Mouse (Mus musculus) cerebellum, postnatal 4 days (tissue): Measurements from ENCODE around the gene Tas2r144.

Source experiments
- DNase-seq, 2 experiments: peaks; one replicate each; pipeline ENCODE4 v3.0.0; 2022; ENCODE audit warnings: low spot score in 2 of 2, mixed read lengths in 1 of 2

The Tas2r144 gene

DNA sequence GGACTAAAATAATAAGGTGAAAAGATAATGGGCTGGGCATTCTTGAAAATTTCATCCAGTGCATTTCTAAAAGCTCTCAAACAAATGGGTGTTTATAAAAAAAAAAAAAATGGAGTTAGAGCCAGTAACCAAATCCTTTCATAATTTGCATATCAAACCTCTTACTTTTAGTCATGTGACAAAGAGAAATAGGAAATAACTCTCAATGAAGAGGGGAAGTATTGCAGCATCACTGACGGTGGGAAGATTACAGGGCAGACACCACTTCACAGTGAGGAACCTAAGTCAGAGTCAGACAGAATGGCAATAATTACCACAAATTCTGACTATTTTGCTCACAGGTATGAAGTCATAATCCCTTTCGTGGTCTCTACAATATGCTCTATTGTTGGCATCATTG, at the start of gene Tas2r144:
Gene Tas2r144, plus strand, starts transcription at position 301 of the 400 bp plus-strand sequence.
- no peak for DNase-seq

DNA sequence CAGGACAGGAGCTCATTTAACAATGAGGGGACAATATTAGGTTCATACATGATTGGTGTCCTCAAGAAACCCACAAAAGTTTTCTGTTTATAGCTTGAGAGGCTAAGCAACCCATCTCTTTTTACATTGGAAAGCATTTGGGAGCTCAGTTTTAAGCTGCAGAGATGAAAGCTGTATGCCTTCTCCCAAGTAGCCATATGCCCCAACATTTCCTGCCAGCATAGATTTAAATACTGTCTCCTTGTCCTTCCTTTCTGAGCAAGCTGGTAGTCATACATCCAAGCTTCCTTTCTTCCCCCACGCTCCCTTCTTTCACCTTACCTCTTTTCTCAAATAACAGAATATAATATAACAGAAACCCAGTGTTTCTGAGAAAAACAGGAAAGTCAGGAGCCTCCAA, 32.7 kb upstream of the Tas2r144 start:
- DNase-seq: no peak

DNA sequence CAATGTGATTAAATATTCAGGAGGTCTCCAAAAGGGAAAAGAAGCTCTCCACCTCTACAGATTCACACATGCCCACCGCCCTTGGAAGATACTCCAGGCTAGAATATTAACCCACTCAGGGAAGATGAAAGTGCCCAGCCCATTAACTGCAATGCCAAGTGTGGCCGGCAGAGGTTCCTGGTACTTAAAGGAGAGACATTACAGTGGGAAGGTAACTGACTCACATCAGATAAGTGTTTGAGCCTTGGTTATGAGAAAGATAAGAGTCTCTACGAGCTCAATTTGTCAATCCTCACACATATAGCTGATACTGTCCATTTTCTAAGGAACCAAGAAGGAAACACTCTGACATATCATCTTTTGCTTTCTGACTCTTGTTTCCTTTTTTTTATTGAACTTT, 28.9 kb upstream of the Tas2r144 start:
- no peak for DNase-seq

DNA sequence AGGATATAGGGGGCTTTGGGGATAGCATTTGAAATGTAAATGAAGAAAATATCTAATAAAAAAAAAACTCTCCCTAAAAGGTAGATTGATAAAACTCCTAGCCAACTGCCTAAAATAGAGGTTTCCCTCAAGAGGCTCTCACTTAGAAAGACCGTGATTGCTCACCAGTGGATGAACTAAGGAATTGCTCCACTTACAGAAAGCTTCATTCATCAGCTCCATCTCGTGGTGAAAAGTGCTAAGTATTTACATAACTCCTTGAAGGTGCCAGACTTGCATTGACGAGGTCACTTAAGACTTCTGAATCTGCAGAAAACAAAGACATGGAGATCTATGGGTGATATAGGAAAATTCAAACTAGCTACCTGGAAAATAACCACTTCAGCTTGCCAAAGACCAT, 17.4 kb upstream of the Tas2r144 start:
- no peak for DNase-seq

DNA sequence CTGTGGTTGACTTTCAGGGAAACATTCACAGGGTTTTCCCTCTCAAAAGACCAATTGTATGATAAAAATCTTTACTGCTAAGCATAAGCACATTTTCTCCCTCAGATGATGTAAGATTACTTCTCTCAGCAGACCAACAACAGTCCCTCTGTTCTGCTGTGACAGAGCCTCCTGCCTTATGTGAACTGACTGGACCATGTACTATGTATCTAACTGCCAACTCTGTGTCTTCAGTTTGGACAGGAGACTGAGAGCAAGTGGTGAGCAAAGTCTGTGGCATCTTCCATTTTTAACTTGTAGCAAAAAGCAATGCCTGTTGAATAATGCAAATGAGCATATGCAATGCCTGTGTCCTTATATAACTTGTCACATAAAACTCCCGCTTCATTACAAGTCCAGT, 15.6 kb upstream of the Tas2r144 start:
- DNase-seq: no peak

DNA sequence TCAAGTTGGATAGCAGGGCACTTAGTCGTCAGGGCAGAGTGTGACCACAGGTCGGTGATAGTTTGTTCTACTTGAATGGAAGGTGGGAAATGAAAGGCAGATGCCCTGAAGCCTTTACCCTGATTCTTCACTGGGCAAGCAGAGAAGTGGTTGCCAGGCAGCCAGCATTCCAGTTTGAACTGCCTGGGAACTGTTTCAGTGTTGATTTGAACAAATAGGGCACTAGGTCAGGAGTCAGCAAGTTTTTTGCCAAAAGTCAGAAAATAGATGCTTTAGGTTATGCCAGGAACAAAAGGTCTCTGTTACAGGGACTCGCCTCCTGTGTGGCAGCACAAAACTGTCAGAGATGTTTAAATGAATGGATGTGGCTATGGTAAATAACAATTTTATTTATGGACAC, 7.2 kb downstream of the Tas2r144 start:
- peak in 1 of 2 experiments; percentile 3 for DNase-seq

DNA sequence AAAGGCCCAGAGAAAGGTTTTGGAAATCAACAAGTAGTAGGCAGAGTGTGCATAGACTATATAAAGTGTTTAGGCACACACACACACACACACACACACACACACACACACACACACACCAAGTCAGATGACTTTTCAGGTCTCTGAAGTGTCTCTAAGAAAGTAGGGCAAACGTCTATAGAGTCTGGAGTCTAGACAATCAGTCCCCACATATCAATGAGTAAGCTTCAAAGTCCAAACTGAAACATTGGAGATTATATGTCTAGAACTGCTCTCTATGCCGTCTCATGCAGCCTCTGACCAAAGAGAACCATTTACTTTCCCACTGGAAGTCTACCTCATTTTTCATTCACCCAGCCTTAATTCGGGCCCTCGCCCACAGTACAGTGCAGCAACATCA, 9.9 kb downstream of the Tas2r144 start:
- no peak for DNase-seq

DNA sequence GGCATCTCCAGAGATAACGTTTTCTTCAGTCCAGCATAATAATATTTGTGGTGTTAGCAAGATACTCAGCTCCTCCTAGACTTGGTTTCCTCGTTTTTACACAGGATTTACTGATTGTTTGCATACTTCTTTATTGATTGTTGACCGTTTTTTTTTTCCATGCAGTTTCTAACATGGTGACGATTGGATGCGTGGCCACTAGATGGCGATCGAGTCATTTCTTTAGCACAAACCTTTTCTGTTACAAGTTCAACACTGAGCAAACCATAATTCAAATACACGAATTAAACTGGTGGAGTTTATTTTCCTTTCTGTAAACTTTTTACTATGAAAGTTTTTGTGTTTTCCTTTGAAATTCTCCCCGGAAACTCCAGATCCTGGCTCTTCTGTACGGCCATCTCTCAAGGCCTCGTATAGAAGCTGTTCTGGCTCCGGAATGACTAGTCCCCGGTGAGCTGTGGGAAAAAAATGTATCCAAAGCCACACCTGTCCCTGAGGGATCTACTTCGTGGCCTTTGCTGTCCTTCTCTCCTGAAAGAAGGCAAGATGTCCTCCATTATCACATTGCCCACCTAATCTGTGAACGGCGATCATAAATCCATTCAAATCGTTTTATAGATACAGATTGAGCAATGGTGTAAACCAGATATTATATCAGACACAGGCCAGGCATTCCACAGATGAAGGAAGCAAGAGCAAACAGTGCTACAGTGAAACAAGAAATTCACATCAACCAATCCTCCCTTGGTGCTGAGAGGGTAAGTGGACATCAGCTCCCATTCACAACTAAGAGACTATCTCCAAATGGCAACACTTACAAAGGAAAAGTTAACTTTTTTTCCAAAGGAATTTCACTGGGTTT, 12.3 kb downstream of the Tas2r144 start:
- peak; percentile 35 to 61 for DNase-seq

DNA sequence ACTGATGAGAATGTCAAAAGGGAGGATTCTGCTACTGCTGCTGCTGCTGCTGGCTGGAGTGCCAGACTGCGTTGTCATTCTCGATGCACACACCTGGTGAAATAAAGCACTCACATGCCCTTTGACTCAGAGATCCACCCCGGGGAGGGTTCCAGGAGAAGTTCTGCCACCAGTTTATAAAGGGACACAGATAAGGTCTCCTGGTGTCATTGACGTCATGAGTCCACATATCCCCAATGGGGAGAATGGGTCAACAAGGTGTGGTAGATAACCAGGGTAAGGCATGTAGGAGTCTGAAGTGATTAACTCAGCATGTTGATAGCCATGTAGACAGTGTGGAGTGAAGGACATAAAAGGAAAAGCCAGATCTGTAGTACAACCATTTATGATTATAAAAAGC, 14.5 kb downstream of the Tas2r144 start:
- DNase-seq: no peak

DNA sequence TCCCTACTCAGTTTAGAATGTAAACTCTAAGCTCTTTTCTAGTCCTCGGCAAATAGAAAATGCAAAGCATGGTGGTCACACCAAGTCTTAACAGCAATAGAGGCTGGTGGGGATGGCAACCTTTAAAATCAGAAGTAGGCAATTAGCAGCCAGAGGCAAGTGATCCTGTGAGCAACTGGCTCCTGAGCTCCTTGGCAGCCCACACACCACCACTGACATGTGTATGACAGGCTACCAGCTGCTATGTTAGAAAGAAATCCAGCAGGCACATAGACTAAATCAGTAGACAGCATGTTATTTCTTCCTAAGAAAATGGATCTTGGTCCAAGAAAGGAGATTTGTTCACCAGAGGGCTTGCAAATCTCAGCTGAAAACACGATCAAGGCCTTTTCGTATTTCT, 16.1 kb downstream of the Tas2r144 start:
- no peak for DNase-seq

DNA sequence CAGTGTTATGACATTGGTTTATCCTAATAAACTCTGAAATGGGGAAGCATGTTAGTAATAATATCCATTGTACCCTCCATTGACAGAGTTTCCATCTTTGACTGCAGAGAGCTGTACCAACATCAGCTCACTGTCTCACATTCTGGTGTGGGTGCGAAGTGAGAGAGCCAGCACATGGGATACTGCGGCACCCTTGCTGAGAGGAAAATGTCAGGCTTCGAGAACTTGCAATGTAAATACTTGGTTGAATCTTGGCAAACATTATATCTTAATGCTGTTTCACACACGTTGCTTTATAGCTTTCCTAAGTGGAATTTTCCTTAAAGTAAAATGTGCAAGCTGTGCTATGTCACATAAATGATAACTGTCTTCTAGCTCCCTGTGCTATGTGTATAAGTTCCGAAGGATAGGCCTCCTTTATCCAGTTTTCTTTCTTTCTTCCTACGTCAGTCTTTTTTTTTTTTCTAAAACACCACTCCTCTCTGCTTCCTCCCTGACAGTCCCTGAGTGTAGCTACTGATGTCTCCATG, 22.2 kb downstream of the Tas2r144 start:
- DNase-seq: no peak

DNA sequence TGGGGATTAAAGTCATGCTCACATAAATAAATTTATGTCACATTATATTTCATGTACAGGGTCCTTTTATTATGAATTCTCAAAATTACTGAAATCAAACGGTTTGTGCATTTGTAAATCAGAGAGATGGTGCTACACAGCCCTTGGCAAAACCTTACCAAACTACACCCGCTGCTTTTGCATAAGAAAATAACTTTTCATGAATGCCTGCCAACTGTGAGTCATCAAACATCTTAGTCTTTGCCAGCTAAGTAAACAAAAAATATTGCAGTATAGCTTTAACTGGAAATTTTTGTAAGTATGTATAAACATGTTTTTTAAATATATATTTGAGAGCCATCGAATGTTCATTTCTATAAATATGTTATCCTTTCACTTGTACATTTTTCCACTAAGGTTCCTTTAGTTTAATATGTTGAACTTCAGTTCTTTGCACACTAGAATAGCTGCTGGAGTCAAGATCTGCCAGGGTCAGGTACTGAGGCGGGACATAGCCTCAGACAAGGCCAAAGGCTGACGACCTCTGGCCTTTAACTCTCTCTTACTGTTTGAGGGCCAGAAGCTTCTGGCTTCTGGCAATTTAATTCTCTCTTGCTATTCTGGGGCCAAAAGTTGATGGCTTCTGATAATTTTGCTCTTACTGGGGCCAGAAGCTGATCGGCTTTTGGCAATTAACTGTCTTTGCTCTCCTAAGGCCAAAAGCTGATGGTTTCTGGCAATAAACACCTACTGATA, 26.4 kb downstream of the Tas2r144 start:
- DNase-seq: no peak

DNA sequence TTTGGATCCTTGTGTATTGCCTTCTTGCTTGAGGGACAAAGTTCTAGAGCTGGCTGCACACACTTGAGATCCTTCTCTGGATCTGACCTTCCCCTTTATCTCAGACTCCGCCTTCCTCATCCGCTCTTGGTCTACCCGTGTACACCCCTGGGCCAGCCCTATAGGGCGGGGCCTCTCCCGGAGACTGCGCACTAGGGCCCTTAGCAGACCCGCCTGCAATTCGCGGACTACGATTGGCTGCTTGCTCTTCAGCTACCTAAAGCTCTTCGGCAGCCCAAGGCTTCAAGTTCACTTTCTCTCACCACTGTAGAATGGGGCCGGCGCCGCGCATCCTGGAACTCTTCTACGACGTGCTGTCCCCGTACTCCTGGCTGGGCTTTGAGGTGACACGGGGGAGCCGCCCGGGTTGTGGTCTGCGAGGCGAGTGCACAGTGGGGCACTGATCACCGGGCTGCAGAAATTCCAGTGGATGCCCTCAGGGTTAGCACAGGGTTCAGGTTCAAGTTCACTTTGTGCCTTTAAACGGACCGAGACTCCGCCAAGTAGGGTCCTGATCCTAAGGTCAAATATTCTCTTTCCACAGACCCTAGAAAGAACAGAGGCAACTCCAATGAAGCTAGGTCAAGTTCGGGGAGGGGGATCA, 30.7 kb downstream of the Tas2r144 start, which contains the start of gene Gstk1:
Gene Gstk1, plus strand, starts transcription at position 225 of the 643 bp plus-strand sequence.
- DNase-seq: peak; percentile 40 to 47

DNA sequence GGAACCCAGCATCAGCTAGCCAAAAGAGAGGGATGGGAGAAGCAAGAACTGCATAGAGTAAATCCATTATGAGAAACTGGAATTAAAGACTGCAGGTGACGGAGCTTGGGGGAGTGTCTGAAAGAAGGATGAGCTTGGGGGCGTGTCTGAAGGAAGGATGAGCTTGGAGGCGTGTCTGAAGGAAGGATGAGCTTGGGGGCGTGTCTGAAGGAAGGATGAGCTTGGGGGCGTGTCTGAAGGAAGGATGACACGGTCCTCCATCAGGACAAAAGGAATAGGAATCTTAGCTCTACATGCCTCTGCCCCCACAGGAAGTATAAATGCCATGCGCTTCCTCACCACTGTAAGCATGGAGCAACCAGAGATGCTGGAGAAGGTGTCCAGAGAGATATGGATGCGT, 32.0 kb downstream of the Tas2r144 start:
- DNase-seq: no peak

DNA sequence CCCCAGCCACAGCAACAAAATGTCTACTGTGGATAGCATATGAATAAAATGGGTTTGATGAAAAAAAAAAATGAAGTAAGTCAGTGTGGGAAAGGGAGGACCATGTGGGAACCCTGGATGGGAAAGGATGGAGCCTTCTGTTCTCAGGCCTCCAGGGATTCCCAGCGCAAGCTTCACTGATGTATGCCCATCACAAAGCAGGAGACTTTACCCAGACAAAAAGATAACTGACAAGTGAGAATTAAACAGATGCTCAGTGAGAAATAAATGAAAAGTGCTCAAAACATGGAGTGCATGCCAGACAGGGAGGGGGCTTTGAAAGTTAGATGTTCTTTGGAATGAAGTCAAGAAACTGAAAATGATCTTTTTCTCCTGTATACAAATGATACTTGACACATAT, 32.9 kb downstream of the Tas2r144 start:
- no peak for DNase-seq

DNA sequence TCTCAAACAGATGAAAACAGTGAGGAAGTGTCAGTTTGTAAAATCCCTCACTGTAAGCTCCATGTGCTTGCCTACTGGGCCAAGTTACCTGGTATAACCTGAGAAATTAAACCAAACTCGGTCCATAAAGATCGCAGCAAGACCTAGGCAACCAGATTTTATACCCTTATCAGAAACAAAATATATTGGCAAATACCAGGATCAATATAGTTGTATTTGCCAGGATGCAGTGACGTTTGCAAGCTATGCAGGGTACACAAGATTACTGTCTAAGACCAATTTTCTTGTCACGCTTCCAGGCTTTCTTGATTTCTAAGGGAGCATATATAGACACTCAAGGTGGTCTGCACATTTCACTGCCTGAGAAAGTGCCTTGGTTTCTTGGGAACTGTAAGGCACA, 36.7 kb downstream of the Tas2r144 start:
- DNase-seq: no peak

DNA sequence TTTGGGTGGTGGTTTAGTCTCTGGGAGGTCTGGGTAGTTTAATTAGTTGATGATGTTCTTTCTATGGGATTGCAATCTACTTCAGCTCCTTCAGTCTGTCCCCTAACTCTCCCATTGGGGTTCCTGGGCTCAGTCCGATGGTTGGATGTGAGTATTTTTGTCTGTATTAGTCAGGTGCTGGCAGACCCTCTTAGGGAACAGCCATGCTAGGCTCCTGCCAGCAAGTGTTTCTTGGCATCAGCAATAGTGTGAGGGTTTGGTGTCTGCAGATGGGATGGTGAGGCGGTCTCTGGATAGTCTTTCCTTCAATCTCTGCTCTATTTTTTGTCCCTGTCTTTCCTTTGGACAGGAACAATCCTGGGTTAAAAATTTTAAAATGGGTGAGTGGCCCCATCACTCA, 38.0 kb downstream of the Tas2r144 start:
- no peak for DNase-seq

DNA sequence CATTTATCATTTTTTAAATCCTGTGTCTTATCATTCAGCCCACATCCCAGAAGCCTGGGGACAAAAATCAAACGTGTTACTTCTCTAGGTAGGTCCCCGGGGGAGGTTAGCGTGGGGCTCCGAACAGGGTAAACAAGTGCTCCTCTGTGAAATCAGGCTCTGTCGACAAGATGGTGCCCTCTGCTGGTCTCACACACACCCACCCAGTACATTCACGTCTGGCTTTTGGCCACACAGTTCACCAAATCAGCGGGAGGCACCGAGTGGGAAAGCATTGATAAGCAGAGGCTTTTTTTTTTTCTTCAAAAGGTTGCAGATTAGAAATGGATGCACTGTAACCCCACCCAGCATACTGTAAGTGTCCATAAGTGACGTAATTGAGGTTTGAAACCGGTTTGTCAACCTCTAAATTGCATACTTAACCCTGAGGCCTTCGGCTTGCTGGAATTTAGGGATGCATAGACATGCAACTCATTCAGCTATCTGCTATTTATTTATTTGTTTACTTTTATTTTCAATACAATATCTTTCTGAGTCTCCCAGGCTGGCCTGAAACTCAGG, 42.3 kb downstream of the Tas2r144 start:
- peak in 1 of 2 experiments; percentile 45 for DNase-seq

DNA sequence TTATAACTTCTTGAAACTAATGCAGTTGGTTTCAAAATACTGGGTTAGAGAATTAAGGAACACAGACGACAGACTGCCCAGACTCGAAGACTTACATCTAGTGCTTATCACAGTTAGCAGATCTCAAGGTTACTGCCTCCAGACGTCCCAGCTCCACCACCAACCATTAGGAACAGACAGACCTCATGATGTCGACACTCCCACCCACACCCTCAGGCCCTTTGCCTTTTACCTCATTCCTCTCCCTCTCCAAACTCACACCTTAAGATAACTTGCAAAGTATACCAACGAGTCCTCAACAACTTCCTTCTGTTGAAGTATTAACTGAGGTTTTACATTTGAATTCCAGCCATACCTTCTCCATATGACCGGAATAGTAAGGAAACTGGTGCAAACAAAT, 45.3 kb downstream of the Tas2r144 start:
- DNase-seq: no peak

DNA sequence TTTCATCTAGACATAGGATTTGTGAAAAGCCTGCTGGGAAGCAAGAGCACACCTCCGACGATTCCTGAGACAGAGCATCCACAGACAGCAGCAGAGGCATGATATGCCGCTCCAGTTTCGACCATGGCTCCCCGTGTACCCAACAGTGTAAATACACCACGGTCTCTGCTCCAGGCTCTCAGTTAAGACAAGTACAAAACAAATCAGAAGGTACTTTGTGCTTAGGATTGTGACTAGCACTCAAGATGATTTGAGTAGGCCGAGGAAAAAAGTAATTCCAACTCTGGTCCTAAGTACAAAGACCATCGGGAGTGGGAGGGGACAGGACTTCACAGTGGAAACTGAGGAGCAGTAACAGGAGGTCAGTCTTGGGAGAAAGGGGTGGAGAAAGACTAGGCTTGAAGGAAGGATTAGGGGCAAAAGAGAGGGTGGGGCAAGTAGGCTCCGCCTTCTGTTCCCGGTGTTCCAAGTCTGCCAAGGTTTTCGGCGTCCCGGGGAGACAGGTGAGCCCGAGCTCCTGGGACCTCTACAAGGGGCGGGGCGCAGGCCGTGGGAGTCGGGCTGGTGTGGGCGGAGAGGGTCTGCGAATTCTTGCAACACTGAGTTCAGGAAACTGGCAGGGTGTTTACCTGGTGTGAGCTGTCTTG, 46.5 kb downstream of the Tas2r144 start, which contains the start of gene Tmem139:
Gene Tmem139, plus strand, starts transcription at position 447 of the 647 bp plus-strand sequence.
- no peak for DNase-seq

DNA sequence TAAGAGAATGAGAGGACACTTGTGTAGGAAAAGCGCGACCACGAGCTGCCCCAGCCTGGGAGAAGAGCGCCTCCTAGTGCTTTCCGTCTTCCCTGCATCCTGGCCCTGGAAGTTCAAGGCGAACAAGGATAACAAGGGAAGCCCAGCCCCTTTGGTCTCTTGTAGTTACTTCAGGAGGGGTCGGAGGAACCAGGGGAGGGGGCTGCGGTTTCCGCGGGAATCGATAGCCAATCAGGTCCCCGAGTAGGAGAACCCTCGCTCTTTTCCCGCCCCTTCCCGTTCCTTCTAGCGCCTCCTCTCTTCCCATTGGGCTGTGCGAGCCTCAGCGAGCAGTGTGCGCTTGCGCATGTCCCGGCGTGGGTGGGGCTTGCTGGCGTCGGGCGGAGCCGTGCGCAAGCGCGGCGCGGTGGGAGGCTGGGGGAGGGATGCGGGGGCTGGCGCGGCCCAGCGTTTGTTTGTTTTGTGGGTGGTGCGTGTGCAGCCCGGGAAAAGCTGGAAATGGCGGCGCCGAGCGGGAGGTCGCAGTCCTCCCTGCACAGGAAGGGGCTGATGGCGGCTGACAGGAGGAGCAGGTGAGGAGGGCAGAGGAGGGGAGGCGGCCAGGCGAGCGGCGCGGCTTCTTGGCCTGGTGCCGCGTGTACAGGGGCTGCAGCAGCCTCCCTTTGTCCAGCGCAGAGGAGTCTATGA, 49.6 kb downstream of the Tas2r144 start, which contains the start of gene Casp2:
Gene Casp2, plus strand, starts transcription at position 360 of the 687 bp plus-strand sequence.
- DNase-seq: peak; percentile 95 to 98
